Mouse (Mus musculus) heart, adult 2 months (tissue): ENCODE measurements at regions not wholly inside any gene's neighbourhood (a gene's known extent, or its start where the extent isn't known, plus 50 kb on each side); places are given as distances from the start of the nearest gene placed in this dataset.

Experiments used
- CTCF ChIP-seq: fragments of 200-600 bp; IDR thresholded peaks from 2 replicates; pipeline ENCODE4 v1.8.1; 2022; ENCODE audit warnings: antibody characterized with exemption, mild to moderate bottlenecking, moderate library complexity
- EP300 ChIP-seq: fragments of 200-500 bp; IDR thresholded peaks from 2 replicates; pipeline ENCODE4 v1.6.1; 2011; ENCODE audit warnings: low read depth, low read length, control low read depth; ENCODE audit not compliant: insufficient read depth
- POLR2A ChIP-seq: fragments of 200-500 bp; IDR thresholded peaks from 2 replicates; pipeline ENCODE4 v1.6.1; 2011; ENCODE audit warnings: mild to moderate bottlenecking, low read depth, low read length, control low read depth; ENCODE audit not compliant: insufficient read depth

DNA sequence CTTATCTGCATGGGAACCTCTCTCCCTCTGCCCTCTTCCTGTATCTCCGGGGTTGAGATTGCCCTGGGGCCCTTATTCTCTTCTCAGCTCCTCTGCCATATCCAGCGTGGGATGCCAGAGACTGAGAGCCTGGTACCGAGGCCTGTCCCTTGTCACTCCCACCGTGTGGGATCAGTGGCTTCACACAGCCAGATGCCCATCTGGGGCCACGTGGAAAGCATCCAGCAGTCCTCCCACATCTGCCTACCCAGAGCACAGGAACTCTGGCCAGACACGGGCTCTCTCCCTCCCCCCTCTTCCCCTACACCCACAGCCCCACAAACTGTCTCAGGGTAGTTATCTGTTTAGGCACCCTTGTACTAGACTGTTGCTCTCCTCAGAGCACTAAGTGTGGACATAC lies 244.9 kb upstream of the Nat3 start:
- TF ChIP-seq POLR2A (no peak), CTCF (no peak), EP300 (no peak)
